Mouse (Mus musculus): Measurements from ENCODE around the gene P2ry6. TPM values are rescaled to one million over a fixed set of nuclear protein-coding genes. Genes with fewer than 3 reads are reported as not detected.

P2ry6 gene
- total and polyA plus RNA-seq, 2 experiments from 2014 or later: 2.7 to 4.3 TPM

DNA sequence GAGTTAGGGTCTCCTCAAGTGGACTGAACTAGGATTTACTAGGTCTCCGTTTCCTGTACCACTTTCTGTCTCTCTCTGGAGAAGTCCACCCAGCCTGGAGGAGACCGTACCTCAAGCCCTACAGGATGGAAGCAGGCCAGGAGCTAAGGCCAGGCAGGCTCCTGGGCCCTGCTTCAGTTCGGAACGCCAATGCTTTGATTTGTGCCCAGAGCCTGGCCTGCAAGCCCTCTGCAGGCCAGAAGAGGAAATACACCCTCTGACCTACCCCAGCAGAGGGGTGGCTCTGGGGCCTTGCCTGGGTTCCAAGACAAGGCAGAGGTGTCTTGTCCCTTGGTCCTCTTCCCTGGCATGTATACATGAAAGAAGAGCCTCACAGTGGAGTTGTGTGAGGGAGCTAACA is 9.4 kb downstream of the P2ry6 start:
- H3K9ac ChIP-seq (replicated peaks; ENCODE audit: low read length, poor library complexity, severe bottlenecking): no peak overlapping the region
- WGBS: 27% methylated on average over 4 of the region's 4 CpGs
- no peak overlapping the region for H3K27ac ChIP-seq (ENCODE audit: low read depth, low read length)
- H3K4me3 ChIP-seq (ENCODE audit: low read depth, low read length): no peak overlapping the region
- ATAC-seq (ENCODE audit: low FRiP score) (no peak), DNase-seq (ENCODE audit: low spot score) (peak; percentile 49)
- H3K36me3 ChIP-seq (ENCODE audit: insufficient read depth, low read length): no peaks in the 10 kb centered on the region
- H3K9me3 ChIP-seq (ENCODE audit: low read length): no peaks in the 10 kb centered on the region
- no peaks in the 10 kb centered on the region for H3K4me1 ChIP-seq (ENCODE audit: insufficient read depth, low read length)
- H3K27me3 ChIP-seq (ENCODE audit: insufficient read depth, low read length): no peaks in the 10 kb centered on the region
- H3K4me2 ChIP-seq (ENCODE audit: low read depth, low read length, poor library complexity, severe bottlenecking): no peak overlapping the region
- TF ChIP-seq CTCF (IDR thresholded peaks at IDR 0.05): peak; percentile 73

DNA sequence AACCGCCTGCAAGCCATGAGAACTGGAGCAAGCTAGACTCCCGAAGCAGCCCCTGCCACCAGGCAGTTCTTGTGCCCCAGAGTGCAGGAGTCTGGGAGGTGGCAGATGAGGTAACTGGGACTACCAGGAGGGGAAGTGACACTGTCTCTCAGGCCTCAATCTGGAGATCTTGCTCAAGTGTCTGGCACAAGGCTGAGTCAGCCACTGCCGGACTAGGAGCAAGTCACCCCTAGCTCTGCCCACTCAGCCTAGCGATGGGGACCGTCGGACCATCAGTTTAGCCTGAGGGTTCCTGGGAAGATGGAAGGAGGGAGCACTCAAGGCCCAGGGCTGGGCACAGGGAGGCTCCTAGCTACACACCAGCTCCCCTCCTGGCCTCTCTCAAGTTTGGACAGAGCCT is 10.2 kb downstream of the P2ry6 start:
- Histone ChIP-seq H3K4me2 (ENCODE audit: low read depth, low read length, poor library complexity, severe bottlenecking) (no peak overlapping the region), H3K4me3 (ENCODE audit: low read depth, low read length) (no peak overlapping the region), H3K4me1 (ENCODE audit: insufficient read depth, low read length) (no peaks in the 10 kb centered on the region), H3K36me3 (ENCODE audit: insufficient read depth, low read length) (no peaks in the 10 kb centered on the region), H3K9ac (replicated peaks; ENCODE audit: low read length, poor library complexity, severe bottlenecking) (no peak overlapping the region), H3K27me3 (ENCODE audit: insufficient read depth, low read length) (no peaks in the 10 kb centered on the region), H3K9me3 (ENCODE audit: low read length) (no peaks in the 10 kb centered on the region), H3K27ac (ENCODE audit: low read depth, low read length) (no peak overlapping the region)
- 91% methylated on average over 6 of the region's 6 CpGs for WGBS
- ATAC-seq (ENCODE audit: low FRiP score) (no peak), DNase-seq (ENCODE audit: low spot score) (no peak)
- no peak for TF ChIP-seq CTCF (IDR thresholded peaks at IDR 0.05)

DNA sequence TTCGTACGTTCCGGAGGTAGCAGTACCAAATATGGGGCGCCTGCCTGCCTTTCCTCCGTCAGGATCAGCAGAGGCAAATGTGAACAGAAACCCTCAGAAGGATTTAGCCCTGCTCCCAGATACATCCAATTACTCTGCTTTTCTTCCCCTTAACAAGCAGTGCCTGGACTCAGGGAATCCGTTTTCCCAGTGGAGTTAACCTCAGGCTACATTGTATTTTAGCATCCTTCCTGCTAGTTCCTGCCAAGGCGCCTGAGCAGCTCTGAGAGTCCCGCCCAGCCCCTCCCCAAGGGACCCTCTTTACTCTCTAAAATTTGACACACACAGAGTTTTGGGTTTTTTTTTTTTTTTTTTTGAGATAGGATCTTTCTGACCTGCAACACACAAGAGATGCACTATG is 11.1 kb downstream of the P2ry6 start:
- Histone ChIP-seq H3K4me2 (ENCODE audit: low read depth, low read length, poor library complexity, severe bottlenecking) (no peak overlapping the region), H3K9me3 (ENCODE audit: low read length) (no peaks in the 10 kb centered on the region), H3K27me3 (ENCODE audit: insufficient read depth, low read length) (no peaks in the 10 kb centered on the region), H3K36me3 (ENCODE audit: insufficient read depth, low read length) (no peaks in the 10 kb centered on the region), H3K27ac (ENCODE audit: low read depth, low read length) (peak overlapping the region; percentile 55; the same call in 1 of the 2 replicates), H3K4me3 (ENCODE audit: low read depth, low read length) (no peak overlapping the region), H3K9ac (replicated peaks; ENCODE audit: low read length, poor library complexity, severe bottlenecking) (no peak overlapping the region), H3K4me1 (ENCODE audit: insufficient read depth, low read length) (no peaks in the 10 kb centered on the region)
- DNase-seq (ENCODE audit: low spot score) (no peak), ATAC-seq (ENCODE audit: low FRiP score) (no peak)
- 51% methylated on average over 8 of the region's 8 CpGs for WGBS
- no peak for TF ChIP-seq CTCF (IDR thresholded peaks at IDR 0.05)

DNA sequence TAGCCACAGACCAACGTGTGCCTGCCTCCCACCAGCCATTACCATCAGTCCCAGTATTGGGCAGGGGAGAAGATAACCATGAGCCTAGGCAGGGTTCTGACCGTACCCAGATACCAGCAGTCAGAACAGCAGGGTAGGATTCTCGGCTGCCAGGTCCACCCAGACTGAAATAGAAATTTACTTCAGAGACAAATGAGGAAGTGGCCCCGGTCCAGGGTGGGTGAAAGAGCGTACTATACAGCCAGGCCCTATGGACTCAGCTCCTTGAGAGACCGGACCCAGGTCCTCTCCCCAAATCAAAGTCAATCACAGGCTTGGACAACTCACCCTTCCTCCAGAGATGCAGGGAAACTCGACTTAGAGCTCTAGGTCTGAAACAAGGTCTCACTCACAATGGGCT is 13.3 kb downstream of the P2ry6 start:
- Histone ChIP-seq H3K27ac (ENCODE audit: low read depth, low read length) (no peak overlapping the region), H3K27me3 (ENCODE audit: insufficient read depth, low read length) (no peaks in the 10 kb centered on the region), H3K9ac (replicated peaks; ENCODE audit: low read length, poor library complexity, severe bottlenecking) (no peak overlapping the region), H3K4me2 (ENCODE audit: low read depth, low read length, poor library complexity, severe bottlenecking) (no peak overlapping the region), H3K36me3 (ENCODE audit: insufficient read depth, low read length) (no peaks in the 10 kb centered on the region), H3K9me3 (ENCODE audit: low read length) (no peaks in the 10 kb centered on the region), H3K4me1 (ENCODE audit: insufficient read depth, low read length) (no peaks in the 10 kb centered on the region), H3K4me3 (ENCODE audit: low read depth, low read length) (no peak overlapping the region)
- ATAC-seq (ENCODE audit: low FRiP score) (no peak), DNase-seq (ENCODE audit: low spot score) (no peak)
- TF ChIP-seq CTCF (IDR thresholded peaks at IDR 0.05): no peak
- WGBS: 76% methylated on average over 7 of the region's 7 CpGs

DNA sequence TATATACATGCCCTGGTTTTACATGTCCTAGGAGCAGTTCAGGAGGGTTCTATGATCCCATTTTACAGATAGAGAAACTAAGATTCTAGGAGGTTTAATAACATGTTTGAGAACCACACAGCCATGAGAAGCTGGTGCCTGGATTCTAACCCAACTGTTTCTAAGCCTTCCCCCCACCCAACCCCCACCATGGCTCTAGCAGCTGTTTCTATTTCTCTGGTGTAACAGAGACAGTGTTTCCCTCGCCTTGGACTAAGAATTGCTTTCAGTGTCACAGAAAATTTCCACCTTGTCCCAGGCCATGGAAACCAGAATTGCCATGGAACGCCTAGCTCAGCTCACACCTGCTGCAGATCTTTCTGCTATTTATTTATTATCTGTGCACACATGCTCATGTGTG is 14.0 kb downstream of the P2ry6 start:
- H3K27me3 ChIP-seq (ENCODE audit: insufficient read depth, low read length): no peaks in the 10 kb centered on the region
- no peak overlapping the region for H3K4me3 ChIP-seq (ENCODE audit: low read depth, low read length)
- H3K4me1 ChIP-seq (ENCODE audit: insufficient read depth, low read length): no peaks in the 10 kb centered on the region
- ATAC-seq (ENCODE audit: low FRiP score): no peak
- H3K36me3 ChIP-seq (ENCODE audit: insufficient read depth, low read length): no peaks in the 10 kb centered on the region
- 79% methylated on average over 2 of the region's 2 CpGs for WGBS
- DNase-seq (ENCODE audit: low spot score): no peak
- no peaks in the 10 kb centered on the region for H3K9me3 ChIP-seq (ENCODE audit: low read length)
- H3K9ac ChIP-seq (replicated peaks; ENCODE audit: low read length, poor library complexity, severe bottlenecking): no peak overlapping the region
- TF ChIP-seq CTCF (IDR thresholded peaks at IDR 0.05): no peak
- H3K27ac ChIP-seq (ENCODE audit: low read depth, low read length): no peak overlapping the region
- H3K4me2 ChIP-seq (ENCODE audit: low read depth, low read length, poor library complexity, severe bottlenecking): no peak overlapping the region

DNA sequence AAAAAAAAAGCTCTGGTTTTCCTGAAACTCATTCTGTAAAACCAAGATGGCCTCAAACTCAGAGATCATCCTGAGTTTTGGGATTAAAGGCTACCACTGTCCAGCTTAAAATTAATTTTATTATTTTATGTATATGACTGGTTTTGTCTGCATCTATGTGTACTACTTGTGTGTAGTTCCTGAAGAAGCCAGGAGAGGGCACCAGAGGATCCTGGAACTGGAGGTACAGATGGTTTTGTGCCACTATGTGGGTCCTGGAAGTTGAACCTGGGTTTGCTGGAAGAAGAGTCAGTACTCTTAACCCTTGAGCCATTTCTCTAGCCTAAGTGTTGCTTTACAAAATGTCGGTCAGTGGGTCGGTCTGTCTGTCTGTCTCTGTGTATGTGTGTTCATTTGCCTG is 16.0 kb downstream of the P2ry6 start:
- ATAC-seq (ENCODE audit: low FRiP score) (no peak), DNase-seq (ENCODE audit: low spot score) (no peak)
- Histone ChIP-seq H3K4me3 (ENCODE audit: low read depth, low read length) (no peak overlapping the region), H3K27me3 (ENCODE audit: insufficient read depth, low read length) (no peaks in the 10 kb centered on the region), H3K36me3 (ENCODE audit: insufficient read depth, low read length) (no peaks in the 10 kb centered on the region), H3K4me2 (ENCODE audit: low read depth, low read length, poor library complexity, severe bottlenecking) (no peak overlapping the region), H3K27ac (ENCODE audit: low read depth, low read length) (no peak overlapping the region), H3K9me3 (ENCODE audit: low read length) (no peaks in the 10 kb centered on the region), H3K9ac (replicated peaks; ENCODE audit: low read length, poor library complexity, severe bottlenecking) (no peak overlapping the region), H3K4me1 (ENCODE audit: insufficient read depth, low read length) (no peaks in the 10 kb centered on the region)
- 95% methylated on average over 2 of the region's 2 CpGs for WGBS
- TF ChIP-seq CTCF (IDR thresholded peaks at IDR 0.05): peak; percentile 47
